Mouse (Mus musculus): ENCODE results near the gene Thap12. TPM values are rescaled to one million over a fixed set of nuclear protein-coding genes. Genes with fewer than 3 reads are reported as not detected.

The Thap12 gene
- total RNA-seq, 2 experiments from 2014 or later, result 50.1 to 74.5 TPM

- no peak for ATAC-seq (replicated peaks; ENCODE audit: low FRiP score, low TSS enrichment, poor library complexity, severe bottlenecking)
Measured at GRCm38 (mm10) chr7:98736780-98737550, 34.1 kb downstream of the Thap12 start.

DNA sequence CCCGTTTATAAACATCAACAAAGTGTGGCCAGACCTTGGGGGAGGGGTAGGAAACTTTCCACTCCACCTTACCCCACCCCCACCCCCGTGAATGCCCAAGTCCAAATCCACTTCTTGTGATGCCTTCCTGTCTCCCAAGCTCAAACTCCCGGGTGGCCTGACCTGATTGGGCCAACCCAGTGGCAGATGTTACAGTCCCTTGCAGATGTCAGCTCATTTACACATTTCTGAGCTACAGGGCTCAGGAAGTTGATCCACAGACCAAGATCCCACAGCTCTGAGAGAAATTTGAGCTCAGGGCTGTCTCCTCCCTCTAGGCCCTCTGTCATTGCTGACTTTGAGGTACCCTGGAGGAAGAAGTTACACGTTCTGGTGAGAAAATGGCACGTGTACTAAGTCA lies 37.5 kb downstream of the Thap12 start:
- no peak for ATAC-seq (replicated peaks; ENCODE audit: low FRiP score, low TSS enrichment, poor library complexity, severe bottlenecking)

GRCm38 (mm10) chr7:98743312-98743711 lies 40.4 kb downstream of the Thap12 start:
- peak; percentile 76 for ATAC-seq (replicated peaks; ENCODE audit: low FRiP score, low TSS enrichment, poor library complexity, severe bottlenecking)

- ATAC-seq (replicated peaks; ENCODE audit: low FRiP score, low TSS enrichment, poor library complexity, severe bottlenecking), result no peak
Measured at GRCm38 (mm10) chr7:98750404-98750803, 47.5 kb downstream of the Thap12 start.

GRCm38 (mm10) chr7:98752680-98753079 lies 49.8 kb downstream of the Thap12 start:
- no peak for ATAC-seq (replicated peaks; ENCODE audit: low FRiP score, low TSS enrichment, poor library complexity, severe bottlenecking)

GRCm38 (mm10) chr7:98756050-98756449 lies 53.1 kb downstream of the Thap12 start:
- ATAC-seq (replicated peaks; ENCODE audit: low FRiP score, low TSS enrichment, poor library complexity, severe bottlenecking), result no peak

DNA sequence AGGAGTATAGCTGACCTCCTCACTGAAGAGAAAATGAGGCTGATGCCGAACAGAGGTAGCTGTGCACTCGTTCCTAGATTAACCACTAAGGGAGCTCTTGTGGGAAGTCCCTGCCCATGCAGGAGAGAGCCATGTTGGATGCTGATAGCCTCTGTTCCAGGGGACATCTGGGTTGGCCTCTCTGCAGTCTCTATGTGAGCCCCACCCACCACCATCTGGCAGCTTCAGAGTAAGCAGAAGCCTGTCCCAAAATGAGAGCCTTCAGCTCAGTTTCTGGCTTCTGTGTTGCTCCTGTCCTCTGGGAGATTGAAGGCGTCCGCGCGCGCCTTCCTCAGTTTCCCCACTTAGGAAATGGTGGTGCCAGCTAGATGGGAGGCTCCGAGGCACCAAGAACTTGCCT lies 53.7 kb downstream of the Thap12 start:
- no peak for ATAC-seq (replicated peaks; ENCODE audit: low FRiP score, low TSS enrichment, poor library complexity, severe bottlenecking)

GRCm38 (mm10) chr7:98760126-98760525 lies 57.2 kb downstream of the Thap12 start:
- no peak for ATAC-seq (replicated peaks; ENCODE audit: low FRiP score, low TSS enrichment, poor library complexity, severe bottlenecking)

- ATAC-seq (replicated peaks; ENCODE audit: low FRiP score, low TSS enrichment, poor library complexity, severe bottlenecking), result no peak
Measured at GRCm38 (mm10) chr7:98763911-98764310, 61.0 kb downstream of the Thap12 start.

GRCm38 (mm10) chr7:98767261-98767660 lies 64.4 kb downstream of the Thap12 start:
- ATAC-seq (replicated peaks; ENCODE audit: low FRiP score, low TSS enrichment, poor library complexity, severe bottlenecking), result no peak

Other genes starting within 250 kb of the Thap12 start
- gene Lrrc32, start 213.8 kb upstream of the Thap12 start, total RNA-seq (2014; fragmentation: Nextera tagmentation), result not detected in 2 replicates
- gene Lrrc32, start 213.8 kb upstream of the Thap12 start, total RNA-seq (2017), result not detected in 2 replicates
- gene Emsy, start 46.3 kb upstream of the Thap12 start, total RNA-seq (2014; fragmentation: Nextera tagmentation), result 61.8 and 71.5 TPM in 2 replicates
- gene Emsy, start 46.3 kb upstream of the Thap12 start, total RNA-seq (2017), result 37.3 and 55.5 TPM in 2 replicates
- not detected in 2 replicates for gene Wnt11, start 132.0 kb downstream of the Thap12 start, total RNA-seq (2014; fragmentation: Nextera tagmentation)
- gene Wnt11, start 132.0 kb downstream of the Thap12 start, total RNA-seq (2017), result not detected in 2 replicates

Data from megakaryocyte-erythroid progenitor cell, adult 5-6 weeks (primary cell).